Mouse (Mus musculus): ENCODE measurements around the gene Aggf1. TPM values are rescaled to one million over a fixed set of nuclear protein-coding genes. Genes with fewer than 3 reads are reported as not detected.

The Aggf1 gene
- total RNA-seq, 2 experiments from 2014 or later = 19.2 to 21.4 TPM

Other genes starting within 250 kb of the Aggf1 start
- 1 to 10 TPM; 3.4 to 3.9 TPM for gene Pde8b, start 125.0 kb downstream of the Aggf1 start, total RNA-seq (2021)
- 10 to 100 TPM; 15.1 to 16.2 TPM for gene Zbed3, start 51.7 kb downstream of the Aggf1 start, total RNA-seq (2021)
- gene Crhbp, start 69.6 kb upstream of the Aggf1 start, total RNA-seq (2021) = not detected
- not detected for gene S100z, start 103.4 kb upstream of the Aggf1 start, total RNA-seq (2021)
- gene F2rl1, start 149.9 kb upstream of the Aggf1 start, total RNA-seq (2021) = under 1 TPM; 0.48 to 0.65 TPM
- gene F2r, start 243.1 kb upstream of the Aggf1 start, total RNA-seq (2021) = 10 to 100 TPM; 21.6 to 23.1 TPM